Mouse (Mus musculus) stomach, embryonic 15.5 days (tissue): ENCODE results near the gene Ciao2b. TPM values are rescaled to one million over a fixed set of nuclear protein-coding genes. Genes with fewer than 3 reads are reported as not detected.
"Not testable (repeated sequence)": the region's sequence is repeated elsewhere in the genome, so short reads cannot be mapped to it uniquely, and the experiment has no call there.

Experiments
- ATAC-seq: fragments of 200-750 bp; cut with Nextera tagmentation; 2 replicates; pipeline ENCODE4 v1.8.0; 2017; ENCODE audit warnings: low read depth, moderate number of reproducible peaks, moderate TSS enrichment; ENCODE audit not compliant: insufficient read depth, low FRiP score
- H3K27ac ChIP-seq: fragments of 300-500 bp; sonication (generic); 2 replicates; pipeline ENCODE4 v1.5.1; 2015; ENCODE audit warnings: mild to moderate bottlenecking, inconsistent platforms
- H3K27me3 ChIP-seq: fragments of 300-500 bp; sonication (generic); replicated peaks from 2 replicates; pipeline ENCODE4 v1.6.1; 2015; ENCODE audit warnings: inconsistent platforms
- H3K36me3 ChIP-seq: fragments of 300-500 bp; sonication (generic); 2 replicates; pipeline ENCODE4 v1.6.1; 2015; ENCODE audit warnings: inconsistent platforms
- H3K4me1 ChIP-seq: fragments of 300-500 bp; sonication (generic); 2 replicates; pipeline ENCODE4 v1.6.1; 2015; ENCODE audit warnings: inconsistent platforms
- H3K4me2 ChIP-seq: fragments of 300-500 bp; sonication (generic); 2 replicates; pipeline ENCODE4 v1.6.1; 2015; ENCODE audit warnings: mild to moderate bottlenecking, inconsistent platforms
- H3K4me3 ChIP-seq: fragments of 300-500 bp; sonication (generic); replicated peaks from 2 replicates; pipeline ENCODE4 v1.5.1; 2015; ENCODE audit warnings: inconsistent platforms
- H3K9ac ChIP-seq: fragments of 300-500 bp; sonication (generic); 2 replicates; pipeline ENCODE4 v1.6.1; 2015; ENCODE audit warnings: inconsistent platforms
- H3K9me3 ChIP-seq: fragments of 300-500 bp; sonication (generic); 2 replicates; pipeline ENCODE4 v1.6.1; 2016; ENCODE audit warnings: inconsistent platforms
- WGBS: fragments of 180-500 bp; shearing (Covaris S2); methylation state at CpG from one replicate; pipeline ENCODE4 v1.1.7; 2015; 5-methylcytosine and 5-hydroxymethylcytosine counted together
- polyA plus RNA-seq: library from polyadenylated mRNA; unstranded; fragments of >200 nt; fragmentation: Nextera tagmentation; extraction: Ambion mirVana; gene quantifications from 2 replicates; pipeline ENCODE4 v1.2.1, GENCODE M21; 2015

The Ciao2b gene
- 93.3 and 95.5 TPM in 2 replicates for polyA plus RNA-seq

DNA sequence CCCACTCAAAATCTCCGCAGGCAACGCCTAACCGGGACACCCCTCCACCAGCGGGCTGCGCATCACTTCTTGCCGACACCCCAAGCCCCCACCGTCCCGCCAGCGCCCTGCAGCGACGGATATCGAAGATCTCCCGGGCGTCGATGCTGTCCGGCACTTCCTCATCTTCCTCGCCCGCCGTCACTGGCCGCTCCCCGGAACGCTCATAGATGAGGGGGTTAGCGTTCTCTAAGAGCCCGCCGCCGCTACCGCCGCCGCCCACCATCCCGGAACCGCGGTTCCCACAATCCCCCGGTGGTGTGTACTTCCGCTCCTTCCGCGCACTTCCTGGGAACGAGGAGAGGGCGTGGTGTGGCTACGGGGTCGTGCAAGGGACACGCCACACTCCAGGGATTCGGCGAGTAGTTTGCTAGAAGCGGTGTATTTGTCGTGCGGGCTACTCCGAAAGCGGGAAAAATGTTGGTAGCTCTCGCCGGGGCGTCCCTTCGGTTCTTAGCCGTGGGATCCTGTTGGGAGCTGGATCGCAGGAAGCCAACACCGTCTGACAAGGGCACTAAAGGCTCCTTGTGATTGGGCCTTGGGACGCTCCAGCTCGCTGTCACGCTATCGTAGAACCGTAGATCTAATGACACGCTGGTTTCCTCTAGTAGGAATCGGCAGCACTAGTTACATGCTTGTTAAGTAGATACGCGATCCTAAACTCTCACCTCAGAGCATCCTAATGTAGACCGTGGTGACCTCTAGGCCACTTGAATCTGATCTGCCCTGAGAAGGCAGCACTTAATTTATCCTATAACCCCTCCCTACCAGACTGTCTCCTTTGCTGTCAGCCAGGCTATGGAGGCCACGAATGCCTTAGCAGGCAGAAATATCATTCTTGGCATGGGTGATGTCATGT lies at the start of gene Ciao2b:
TSS of gene Ciao2b (minus strand) at position 540 of the 898 bp plus-strand sequence.
- peaks cover 10% of the 10 kb centered on the region for H3K4me1 ChIP-seq
- peak within 1 kb of the TSS; percentile 83 for H3K4me2 ChIP-seq
- no peaks in the 10 kb centered on the region for H3K27me3 ChIP-seq
- WGBS, result under 1% methylated on average over 66 of the region's 66 CpGs
- ATAC-seq, result peak; percentile 93
- 0 out of 2 replicates have a peak, but pooled peaks cover 2% of the 10 kb centered on the region for H3K36me3 ChIP-seq
- peak within 1 kb of the TSS; percentile 68 for H3K9ac ChIP-seq
- peak within 1 kb of the TSS; percentile 78 for H3K4me3 ChIP-seq
- peak within 1 kb of the TSS; percentile 70 for H3K27ac ChIP-seq
- no peaks in the 10 kb centered on the region for H3K9me3 ChIP-seq

DNA sequence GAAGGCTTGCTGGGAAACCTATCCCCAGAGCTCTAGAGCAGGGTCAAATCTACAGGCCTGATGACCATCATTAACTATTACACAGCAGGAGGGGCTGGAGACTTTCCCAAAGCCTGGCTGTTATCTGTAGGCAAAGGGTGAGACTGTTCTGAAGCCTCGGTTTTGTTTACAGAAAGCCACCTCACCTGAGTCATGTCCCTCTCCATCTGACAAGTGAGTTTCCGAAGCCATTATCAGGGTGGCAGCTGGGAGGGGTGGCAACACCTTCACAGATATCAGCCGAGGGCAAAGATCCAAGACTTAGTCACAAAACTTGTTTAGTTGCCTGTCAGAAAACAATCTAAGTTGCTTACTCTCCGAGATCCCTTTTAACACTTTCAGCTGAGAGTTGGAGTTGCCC lies 46.7 kb upstream of the Ciao2b start:
- Histone ChIP-seq H3K9me3 (no peaks in the 10 kb centered on the region), H3K27ac (no peak overlapping the region), H3K36me3 (no peaks in the 10 kb centered on the region), H3K4me1 (no peaks in the 10 kb centered on the region), H3K4me2 (no peak overlapping the region), H3K9ac (no peak overlapping the region), H3K4me3 (no peak overlapping the region), H3K27me3 (no peaks in the 10 kb centered on the region)
- 36% methylated on average over 4 of the region's 4 CpGs for WGBS
- ATAC-seq, result no peak

- ATAC-seq, result no peak
- Histone ChIP-seq H3K4me2 (no peak overlapping the region), H3K36me3 (no peaks in the 10 kb centered on the region), H3K27me3 (no peaks in the 10 kb centered on the region), H3K27ac (no peak overlapping the region), H3K9me3 (no peaks in the 10 kb centered on the region), H3K9ac (no peak overlapping the region), H3K4me3 (no peak overlapping the region), H3K4me1 (no peaks in the 10 kb centered on the region)
- 74% methylated on average over 4 of the region's 4 CpGs for WGBS
These were observed 13.8 kb upstream of the Ciao2b start for GRCm38 (mm10) chr8:104655614-104656013.

- Histone ChIP-seq H3K4me2 (no peak overlapping the region), H3K4me3 (no peak overlapping the region), H3K4me1 (no peaks in the 10 kb centered on the region), H3K27me3 (no peaks in the 10 kb centered on the region), H3K36me3 (no peaks in the 10 kb centered on the region), H3K9me3 (no peaks in the 10 kb centered on the region), H3K27ac (no peak overlapping the region), H3K9ac (no peak overlapping the region)
- ATAC-seq, result peak; percentile 73; the same call in 1 of the 2 replicates
- WGBS, result 0% methylated on average over 3 of the region's 3 CpGs
These were observed 13.2 kb upstream of the Ciao2b start for GRCm38 (mm10) chr8:104654984-104655383.

DNA sequence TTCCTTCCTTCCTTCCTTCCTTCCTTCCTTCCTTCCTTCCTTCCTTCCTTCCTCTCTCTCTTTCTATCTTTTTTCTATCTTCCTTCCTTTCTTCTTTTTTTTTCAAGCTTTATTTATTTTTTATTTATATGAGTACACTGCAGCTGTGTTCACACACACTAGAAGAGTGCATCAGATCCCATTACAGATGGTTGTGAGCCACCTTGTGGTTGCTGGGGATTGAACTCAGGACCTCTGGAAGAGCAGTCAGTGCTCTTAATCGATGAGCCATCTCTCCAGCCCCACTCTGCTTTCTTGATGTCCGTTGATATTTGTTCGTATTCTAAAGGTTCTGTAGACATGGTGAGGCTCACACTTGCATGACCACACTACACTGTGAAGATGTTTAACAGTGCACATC lies 2.4 kb upstream of the Ciao2b start:
- H3K36me3 ChIP-seq, H3K9me3 ChIP-seq, ATAC-seq, H3K4me1 ChIP-seq, H3K4me3 ChIP-seq, H3K9ac ChIP-seq, H3K27me3 ChIP-seq, H3K27ac ChIP-seq, H3K4me2 ChIP-seq: not testable (repeated sequence)
- whole genome bisulfite sequencing, result 70% methylated on average over 3 of the region's 3 CpGs

GRCm38 (mm10) chr8:104642324-104642654 lies 524 bp upstream of the Ciao2b start:
- Histone ChIP-seq H3K9ac (peak overlapping the region; percentile 68; the same call in 1 of the 2 replicates), H3K9me3 (no peaks in the 10 kb centered on the region), H3K4me2 (peak overlapping the region; percentile 83), H3K4me1 (peaks cover 10% of the 10 kb centered on the region), H3K36me3 (0 out of 2 replicates have a peak, but pooled peaks cover 2% of the 10 kb centered on the region), H3K27ac (no peak overlapping the region), H3K4me3 (peak overlapping the region; percentile 78), H3K27me3 (no peaks in the 10 kb centered on the region)
- WGBS, result 77% methylated on average over 6 of the region's 6 CpGs
- no peak for ATAC-seq

DNA sequence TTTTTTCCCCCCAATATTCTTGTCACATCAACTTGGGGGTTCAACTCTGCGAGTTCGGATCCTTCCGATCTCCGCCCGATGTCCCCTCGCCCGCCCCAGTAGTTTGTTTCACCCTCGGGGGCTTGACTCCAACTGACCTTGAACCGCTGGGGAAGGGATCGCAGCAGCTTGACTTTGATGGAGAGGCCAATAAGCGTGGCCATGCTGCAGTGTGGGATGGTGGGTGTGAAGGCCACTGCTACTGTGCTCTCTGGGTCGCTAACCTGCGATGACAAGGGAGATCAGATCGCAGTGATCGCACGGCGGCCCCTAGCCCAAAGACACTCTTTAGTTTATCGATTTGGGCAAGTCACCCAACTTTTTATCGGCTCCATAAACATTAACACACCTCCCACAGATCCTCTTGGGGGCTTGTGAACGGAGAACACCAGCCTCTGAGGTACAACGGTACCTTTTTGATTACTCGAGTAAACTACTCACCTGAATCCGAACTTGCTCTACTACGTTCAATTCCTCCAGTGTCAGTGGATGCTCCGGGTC lies 864 bp downstream of the Ciao2b start:
- ATAC-seq, result no peak
- Histone ChIP-seq H3K4me2 (peak overlapping the region; percentile 83), H3K4me1 (peaks cover 10% of the 10 kb centered on the region), H3K27me3 (no peaks in the 10 kb centered on the region), H3K9me3 (no peaks in the 10 kb centered on the region), H3K27ac (no peak overlapping the region), H3K36me3 (0 out of 2 replicates have a peak, but pooled peaks cover 2% of the 10 kb centered on the region), H3K4me3 (peak overlapping the region; percentile 78), H3K9ac (peak overlapping the region; percentile 68)
- 4% methylated on average over 25 of the region's 25 CpGs for WGBS

DNA sequence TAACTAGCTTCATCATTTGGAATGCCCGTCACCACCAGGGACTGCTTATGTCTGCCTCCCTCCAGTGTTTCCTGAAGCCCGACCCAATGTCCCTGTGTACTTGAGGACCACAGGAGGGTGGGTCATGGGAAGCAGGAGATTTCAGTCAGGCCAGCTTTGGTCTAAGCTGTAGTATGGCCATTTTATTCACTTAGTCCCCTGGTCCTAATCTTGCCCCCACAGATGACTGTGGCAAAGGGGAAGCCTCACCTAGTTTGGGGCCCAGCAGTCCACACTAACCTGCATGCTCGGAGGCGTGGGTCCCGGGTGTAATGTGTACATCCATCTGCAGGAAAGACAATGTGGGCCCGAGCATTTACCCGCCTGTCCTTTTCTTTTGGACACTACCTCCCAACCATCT lies 1.5 kb downstream of the Ciao2b start:
- Histone ChIP-seq H3K4me3 (peak overlapping the region; percentile 78), H3K4me1 (peaks cover 10% of the 10 kb centered on the region), H3K9ac (no peak overlapping the region), H3K27ac (no peak overlapping the region), H3K27me3 (no peaks in the 10 kb centered on the region), H3K4me2 (peak overlapping the region; percentile 83), H3K36me3 (0 out of 2 replicates have a peak, but pooled peaks cover 2% of the 10 kb centered on the region), H3K9me3 (no peaks in the 10 kb centered on the region)
- WGBS, result 76% methylated on average over 7 of the region's 7 CpGs
- no peak for ATAC-seq

DNA sequence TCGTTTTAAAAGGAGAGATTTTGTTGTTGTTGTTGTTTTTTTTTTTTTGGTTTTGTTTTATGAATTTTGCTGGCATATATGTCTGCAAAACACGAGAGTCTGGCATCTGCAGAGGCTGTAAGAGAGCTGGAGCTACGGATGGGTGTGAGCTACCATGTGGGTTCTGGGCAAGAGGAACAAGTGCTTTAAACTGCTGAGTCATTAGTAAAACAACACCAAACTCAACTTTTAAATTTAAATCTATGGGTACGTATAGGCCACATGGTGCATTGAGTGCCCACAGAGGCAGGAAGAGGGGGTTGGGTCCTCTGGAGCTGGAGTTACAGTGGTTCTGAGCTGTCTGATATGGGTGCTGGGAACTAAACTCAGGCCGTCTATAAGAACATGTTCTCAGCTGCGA lies 3.8 kb downstream of the Ciao2b start:
- 88% methylated on average over 6 of the region's 6 CpGs for WGBS
- no peak overlapping the region for H3K4me2 ChIP-seq
- H3K27ac ChIP-seq, result no peak overlapping the region
- no peaks in the 10 kb centered on the region for H3K27me3 ChIP-seq
- no peak overlapping the region for H3K9ac ChIP-seq
- peaks cover 10% of the 10 kb centered on the region for H3K4me1 ChIP-seq
- 0 out of 2 replicates have a peak, but pooled peaks cover 2% of the 10 kb centered on the region for H3K36me3 ChIP-seq
- H3K9me3 ChIP-seq, result no peaks in the 10 kb centered on the region
- no peak overlapping the region for H3K4me3 ChIP-seq
- ATAC-seq, result no peak

DNA sequence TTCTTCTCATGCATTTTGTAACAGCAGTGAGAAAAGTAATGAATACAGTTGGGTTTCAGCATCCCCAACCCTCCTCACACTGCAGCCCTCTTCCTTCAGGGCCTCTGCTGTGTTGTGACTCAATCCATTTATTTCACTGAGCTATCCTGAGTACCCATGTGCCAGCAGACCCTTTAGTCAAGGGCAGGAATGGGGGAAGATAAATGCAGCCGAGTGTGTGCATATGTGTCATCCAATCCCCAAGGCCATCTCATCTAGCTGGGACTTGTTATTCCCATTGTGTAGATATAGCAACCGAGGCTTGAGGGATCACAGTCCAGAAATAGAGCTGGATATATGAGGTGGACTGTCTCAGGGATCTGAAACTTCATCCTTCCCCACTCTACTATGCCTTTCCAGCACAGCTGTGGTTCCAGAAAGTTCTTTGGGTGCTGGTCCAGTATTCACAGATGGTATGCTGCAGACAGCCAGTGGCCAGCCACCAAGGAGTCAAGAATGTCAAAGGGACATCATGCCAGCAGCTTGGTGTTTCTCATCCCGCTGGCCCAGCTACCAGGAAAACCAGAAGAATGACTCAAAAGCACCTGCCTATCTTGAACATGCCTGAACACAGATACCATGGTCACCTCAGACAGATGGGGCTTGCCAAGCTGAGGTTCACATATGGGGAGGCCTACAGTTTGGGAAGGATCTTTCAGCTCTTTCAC lies 6.6 kb downstream of the Ciao2b start:
- Histone ChIP-seq H3K36me3 (0 out of 2 replicates have a peak, but pooled peaks cover 2% of the 10 kb centered on the region), H3K4me1 (peaks cover 19% of the 10 kb centered on the region), H3K9me3 (no peaks in the 10 kb centered on the region), H3K4me3 (no peak overlapping the region), H3K9ac (no peak overlapping the region), H3K27me3 (peaks cover 4% of the 10 kb centered on the region), H3K4me2 (no peak overlapping the region), H3K27ac (no peak overlapping the region)
- ATAC-seq, result no peak
- 80% methylated on average over 3 of the region's 3 CpGs for WGBS

GRCm38 (mm10) chr8:104633156-104633744 lies 8.5 kb downstream of the Ciao2b start:
- Histone ChIP-seq H3K9me3 (no peaks in the 10 kb centered on the region), H3K36me3 (no peaks in the 10 kb centered on the region), H3K4me1 (peaks cover 27% of the 10 kb centered on the region), H3K27me3 (peaks cover 4% of the 10 kb centered on the region), H3K4me2 (no peak overlapping the region), H3K9ac (no peak overlapping the region), H3K27ac (no peak overlapping the region), H3K4me3 (no peak overlapping the region)
- WGBS, result 52% methylated on average over 9 of the region's 9 CpGs
- no peak for ATAC-seq
